Mouse (Mus musculus) gastrocnemius, postnatal 25 days (tissue): ENCODE data around the gene Usp25. TPM values are rescaled to one million over a fixed set of nuclear protein-coding genes. Genes with fewer than 3 reads are reported as not detected.

Experiments used
- DNase-seq: peaks from one replicate; pipeline ENCODE4 v3.0.0; 2022
- total RNA-seq, 2 experiments: library from RNA; stranded (reverse); gene quantifications; 1 replicate in 1 of 2; 2 replicates in 1 of 2; pipeline ENCODE4 v1.2.3; 2021

The Usp25 gene
- total RNA-seq, 2 experiments from 2014 or later: 75.0 to 88.3 TPM

GRCm38 (mm10) chr16:77034329-77034728 is 20.8 kb downstream of the Usp25 start:
- DNase-seq: no peak

- no peak for DNase-seq
Measured at GRCm38 (mm10) chr16:77034751-77035150, 21.2 kb downstream of the Usp25 start.

GRCm38 (mm10) chr16:77041573-77041972 is 28.1 kb downstream of the Usp25 start:
- DNase-seq: no peak

- no peak for DNase-seq
Measured at GRCm38 (mm10) chr16:77043499-77043898, 30.0 kb downstream of the Usp25 start.

- no peak for DNase-seq
Measured at GRCm38 (mm10) chr16:77054184-77054583, 40.7 kb downstream of the Usp25 start.

- DNase-seq: no peak
Measured at GRCm38 (mm10) chr16:77055519-77056159, 42.1 kb downstream of the Usp25 start.

- no peak for DNase-seq
Measured at GRCm38 (mm10) chr16:77056160-77056520, 42.6 kb downstream of the Usp25 start.

- DNase-seq: no peak
Measured at GRCm38 (mm10) chr16:77058567-77058966, 45.1 kb downstream of the Usp25 start.

- DNase-seq: peak; percentile 32
Measured at GRCm38 (mm10) chr16:77060166-77060565, 46.7 kb downstream of the Usp25 start.

- no peak for DNase-seq
Measured at GRCm38 (mm10) chr16:77063916-77064315, 50.4 kb downstream of the Usp25 start.

GRCm38 (mm10) chr16:77076954-77077735 is 63.6 kb downstream of the Usp25 start:
- peak; percentile 74 for DNase-seq

GRCm38 (mm10) chr16:77077736-77078005 is 64.2 kb downstream of the Usp25 start:
- no peak for DNase-seq

- DNase-seq: no peak
Measured at GRCm38 (mm10) chr16:77084071-77084470, 70.6 kb downstream of the Usp25 start.

- DNase-seq: no peak
Measured at GRCm38 (mm10) chr16:77089806-77090205, 76.3 kb downstream of the Usp25 start.

- DNase-seq: peak; percentile 65
Measured at GRCm38 (mm10) chr16:77093526-77093925, 80.0 kb downstream of the Usp25 start.

- no peak for DNase-seq
Measured at GRCm38 (mm10) chr16:77095017-77095551, 81.6 kb downstream of the Usp25 start.

GRCm38 (mm10) chr16:77099018-77099869 is 85.7 kb downstream of the Usp25 start:
- DNase-seq: peak; percentile 37

GRCm38 (mm10) chr16:77103637-77104264 is 90.2 kb downstream of the Usp25 start:
- no peak for DNase-seq

- no peak for DNase-seq
Measured at GRCm38 (mm10) chr16:77111268-77111667, 97.8 kb downstream of the Usp25 start.

GRCm38 (mm10) chr16:77125908-77126307 is 112.4 kb downstream of the Usp25 start:
- no peak for DNase-seq

- no peak for DNase-seq
Measured at GRCm38 (mm10) chr16:77128683-77129082, 115.2 kb downstream of the Usp25 start.

- DNase-seq: no peak
Measured at GRCm38 (mm10) chr16:77133055-77133454, 119.5 kb downstream of the Usp25 start.
